Mouse (Mus musculus) megakaryocyte, embryonic 14.5 days (primary cell): ENCODE data around the gene Gnai2. TPM values are rescaled to one million over a fixed set of nuclear protein-coding genes. Genes with fewer than 3 reads are reported as not detected.
A peak's percentile ranks its signal among the peaks of the same experiment; 100 is the strongest.

Experiments used
- H3K27me3 ChIP-seq: replicated peaks from 2 replicates; pipeline ENCODE3; 2012; ENCODE audit warnings: inconsistent platforms
- H3K36me3 ChIP-seq: replicated peaks from 2 replicates; pipeline ENCODE3; 2012; ENCODE audit warnings: low read length, inconsistent platforms, mixed read lengths
- H3K4me1 ChIP-seq: 2 replicates; pipeline ENCODE4 v1.6.1; 2012; ENCODE audit warnings: inconsistent platforms
- H3K4me3 ChIP-seq: replicated peaks from 2 replicates; pipeline ENCODE3; 2012; ENCODE audit warnings: moderate library complexity, mild to moderate bottlenecking, inconsistent platforms
- H3K9me3 ChIP-seq: 2 replicates; pipeline ENCODE4 v1.6.1; 2012; ENCODE audit warnings: inconsistent platforms
- FLI1 ChIP-seq: IDR thresholded peaks from 2 replicates; pipeline ENCODE4 v1.6.1; 2012; ENCODE audit warnings: low read length, inconsistent platforms, mixed read lengths
- GATA1 ChIP-seq: IDR thresholded peaks from 3 replicates; pipeline ENCODE4 v1.6.1; 2012; ENCODE audit warnings: mixed read lengths, low read length, inconsistent platforms, borderline replicate concordance
- polyA plus RNA-seq: library from polyadenylated mRNA; stranded (reverse); fragments of >175 nt; gene quantifications from 2 replicates; pipeline ENCODE4 v1.2.3, GENCODE M21; 2012; ENCODE audit warnings: low replicate concordance; ENCODE audit not compliant: insufficient read depth

The Gnai2 gene
- polyA plus RNA-seq, 1 experiment: 1,886 TPM

DNA sequence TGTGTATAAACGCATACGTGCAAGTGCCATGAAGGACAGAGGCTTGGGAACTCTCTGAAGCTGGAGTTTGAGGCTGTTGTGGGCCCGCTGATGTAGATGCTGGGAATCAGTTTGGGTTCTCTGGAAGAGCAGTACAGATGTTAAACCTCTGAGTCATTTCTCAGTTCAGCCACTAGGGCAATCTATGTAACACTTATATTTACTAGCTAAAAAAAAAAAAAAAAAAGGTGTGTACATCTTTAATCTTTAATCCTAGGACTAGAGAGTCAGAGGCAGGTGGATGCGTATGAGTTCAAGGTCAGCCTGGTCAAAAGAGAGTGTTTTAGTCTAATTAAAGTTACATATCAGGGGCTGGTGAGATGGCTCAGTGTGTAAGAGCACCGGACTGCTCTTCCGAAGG is 11.8 kb upstream of the Gnai2 start:
- TF ChIP-seq GATA1 (no peak), FLI1 (no peak)
- Histone ChIP-seq H3K36me3 (no peaks in the 10 kb centered on the region), H3K4me1 (peaks cover 27% of the 10 kb centered on the region), H3K27me3 (peaks cover 36% of the 10 kb centered on the region), H3K9me3 (no peaks in the 10 kb centered on the region), H3K4me3 (no peak overlapping the region)

DNA sequence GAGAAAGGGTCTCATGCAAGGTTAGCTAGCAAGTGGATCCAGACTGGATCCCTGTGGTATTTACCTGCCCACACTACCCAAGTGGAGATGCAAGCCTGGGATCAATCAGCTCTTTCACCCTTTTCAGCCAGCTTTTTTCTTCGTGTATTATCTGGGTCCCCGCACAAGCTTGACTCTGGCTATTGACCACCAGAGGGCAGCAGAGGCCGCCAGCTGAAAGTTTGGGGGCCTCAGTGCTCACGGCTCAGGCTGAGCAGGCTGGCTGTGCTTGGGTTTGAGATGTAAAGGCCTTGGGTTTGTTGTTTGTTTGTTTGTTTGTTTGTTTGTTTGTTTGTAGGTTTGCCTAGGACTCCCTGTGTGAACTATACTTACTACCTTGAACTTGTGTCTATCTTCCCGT is 10.4 kb upstream of the Gnai2 start:
- no peak for TF ChIP-seq FLI1
- TF ChIP-seq GATA1: no peak

DNA sequence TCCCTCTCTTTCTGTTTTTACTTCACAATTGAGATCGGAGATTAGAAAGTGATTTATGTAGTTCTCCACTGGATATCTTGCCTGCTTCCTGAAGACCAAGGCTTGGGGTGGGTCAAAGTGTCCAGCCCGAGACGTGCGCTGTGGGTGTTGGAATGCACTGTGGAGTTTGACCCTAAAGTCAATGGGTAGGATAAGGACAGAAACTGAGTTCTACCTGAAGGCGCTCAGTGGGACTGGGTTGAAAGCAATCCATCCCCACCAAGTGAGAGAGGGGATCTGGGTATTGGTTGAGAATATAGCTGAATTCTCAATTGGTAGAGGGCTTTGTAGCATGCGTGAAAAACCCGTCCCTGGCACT is 10.0 kb upstream of the Gnai2 start:
- peaks cover 30% of the 10 kb centered on the region for H3K27me3 ChIP-seq
- no peak for TF ChIP-seq GATA1
- TF ChIP-seq FLI1: no peak
- H3K9me3 ChIP-seq: no peaks in the 10 kb centered on the region
- H3K4me3 ChIP-seq: peak overlapping the region; percentile 93
- H3K4me1 ChIP-seq: peaks cover 43% of the 10 kb centered on the region
- no peaks in the 10 kb centered on the region for H3K36me3 ChIP-seq

More for the DNA sequence above, 10.4 kb upstream of the Gnai2 start:
- peak overlapping the region; percentile 93 for H3K4me3 ChIP-seq
- peaks cover 35% of the 10 kb centered on the region for H3K27me3 ChIP-seq
- no peaks in the 10 kb centered on the region for H3K9me3 ChIP-seq
- H3K36me3 ChIP-seq: no peaks in the 10 kb centered on the region
- H3K4me1 ChIP-seq: peaks cover 39% of the 10 kb centered on the region

DNA sequence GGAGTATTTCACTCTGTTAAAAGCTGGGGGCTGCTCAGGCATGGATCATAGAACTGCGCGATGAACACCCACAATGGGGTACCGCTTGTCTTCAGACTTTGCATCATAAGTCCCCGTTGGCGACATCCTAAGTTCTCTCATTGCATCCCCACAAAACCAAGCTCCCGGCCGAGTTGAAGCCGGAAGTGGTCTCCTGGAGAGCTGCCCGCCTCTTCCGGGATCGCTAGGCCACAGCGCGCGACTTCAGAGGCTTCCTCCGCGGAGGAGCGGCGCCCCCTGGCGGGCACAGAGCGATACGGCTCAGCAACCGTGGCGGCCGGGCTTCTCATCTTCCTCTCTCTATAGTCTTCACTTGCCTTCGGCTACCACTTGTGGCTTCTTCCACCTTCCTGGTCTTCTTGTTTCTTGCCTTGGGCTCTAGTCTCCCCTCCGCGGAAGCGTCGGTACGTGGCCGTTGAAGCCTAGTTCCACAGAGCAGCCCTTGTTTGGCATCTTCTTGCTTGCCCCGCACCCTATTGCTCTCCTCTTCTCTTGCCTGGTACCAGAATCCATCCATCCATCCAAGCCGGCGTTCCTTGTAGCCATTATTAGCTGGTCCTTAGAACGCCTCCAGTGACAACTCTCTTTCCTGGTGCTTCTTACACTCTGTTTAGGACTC is 9.5 kb upstream of the Gnai2 start:
- Histone ChIP-seq H3K4me1 (peaks cover 47% of the 10 kb centered on the region), H3K36me3 (no peaks in the 10 kb centered on the region), H3K9me3 (no peaks in the 10 kb centered on the region), H3K27me3 (peaks cover 25% of the 10 kb centered on the region), H3K4me3 (peak overlapping the region; percentile 93)
- TF ChIP-seq GATA1 (no peak), FLI1 (no peak; the same call in 1 of the 2 replicates)

DNA sequence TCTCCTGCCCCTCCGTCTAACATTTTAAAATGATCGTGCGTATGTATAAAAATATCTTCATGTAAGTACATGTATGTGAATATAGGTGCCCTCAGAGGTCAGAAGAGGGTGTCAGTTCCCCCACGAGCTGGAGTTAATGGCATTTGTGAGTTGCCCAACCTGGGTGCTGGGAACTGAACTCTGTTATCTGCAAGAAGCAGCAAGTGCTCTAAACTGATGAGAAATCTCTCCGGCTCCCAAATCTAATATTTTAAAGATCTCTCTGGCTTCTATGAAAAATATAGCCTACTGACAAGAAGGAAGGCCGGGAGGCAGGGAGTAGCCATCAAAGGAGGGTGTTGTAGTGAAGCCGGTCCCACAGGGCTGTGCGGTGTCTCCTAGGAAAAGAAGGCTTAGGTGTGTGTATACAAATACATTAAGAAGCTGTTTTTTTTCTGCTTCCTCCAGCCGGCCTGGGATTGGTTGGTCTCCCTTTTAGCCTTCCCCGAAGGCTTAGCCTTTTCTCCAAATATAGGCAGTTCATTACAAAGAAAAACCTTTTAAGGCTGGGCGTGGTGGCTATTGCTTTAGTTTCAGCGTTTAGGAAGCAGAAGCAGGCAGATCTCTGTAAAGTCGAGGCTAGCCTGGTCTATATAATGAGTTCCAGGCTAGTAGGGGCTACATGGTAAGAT is 8.5 kb upstream of the Gnai2 start:
- H3K9me3 ChIP-seq: no peaks in the 10 kb centered on the region
- no peaks in the 10 kb centered on the region for H3K36me3 ChIP-seq
- peaks cover 22% of the 10 kb centered on the region for H3K27me3 ChIP-seq
- peaks cover 53% of the 10 kb centered on the region for H3K4me1 ChIP-seq
- TF ChIP-seq FLI1 (no peak), GATA1 (no peak)
- H3K4me3 ChIP-seq: peak overlapping the region; percentile 93

DNA sequence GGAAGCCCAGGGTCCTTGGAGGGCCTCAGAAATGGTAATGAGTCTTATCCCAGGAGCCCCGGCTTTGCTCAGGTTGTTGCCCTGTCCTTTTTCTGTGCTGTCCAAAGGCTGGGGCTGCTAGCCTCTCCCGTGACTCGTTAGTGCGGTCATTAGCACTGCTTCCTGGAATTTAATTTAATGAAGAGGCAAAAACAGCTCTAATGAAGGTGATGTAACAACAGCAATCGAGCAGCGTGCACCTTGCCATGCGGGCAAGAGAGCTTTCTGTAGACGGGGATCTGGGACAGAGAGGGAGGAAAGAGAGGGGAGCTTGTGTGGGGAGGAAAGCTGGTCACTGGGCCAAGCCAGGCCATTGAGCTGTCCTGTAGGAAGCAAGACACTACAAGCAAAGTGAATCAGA is 6.5 kb upstream of the Gnai2 start:
- no peaks in the 10 kb centered on the region for H3K36me3 ChIP-seq
- H3K27me3 ChIP-seq: peaks cover 28% of the 10 kb centered on the region
- H3K4me1 ChIP-seq: peaks cover 60% of the 10 kb centered on the region
- H3K4me3 ChIP-seq: no peak overlapping the region
- no peak for TF ChIP-seq GATA1
- no peak for TF ChIP-seq FLI1
- H3K9me3 ChIP-seq: no peaks in the 10 kb centered on the region

DNA sequence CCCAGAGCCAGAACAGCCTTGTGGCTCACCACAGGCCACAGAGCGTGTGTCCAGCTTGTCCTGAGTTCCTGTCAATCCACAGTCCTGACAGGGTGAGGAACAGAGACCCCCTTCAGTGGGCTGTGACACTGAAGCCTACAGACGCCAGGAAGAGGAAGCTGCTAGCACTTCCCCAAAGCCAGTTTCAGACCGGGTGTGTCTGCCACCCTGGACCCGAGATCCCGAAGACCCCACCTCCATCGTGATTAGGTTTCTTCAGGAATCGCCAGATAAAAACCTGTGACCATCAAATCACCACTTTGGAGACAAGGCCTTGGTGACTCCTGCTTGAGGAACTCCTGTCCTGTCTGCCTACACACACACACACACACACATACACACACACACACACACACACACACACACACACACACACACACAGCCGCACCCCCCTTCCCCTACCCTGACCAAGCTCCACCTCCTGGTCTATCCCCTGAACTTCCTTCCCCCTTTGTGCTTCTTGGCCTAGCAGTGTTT is 5.1 kb upstream of the Gnai2 start:
- H3K4me1 ChIP-seq: peaks cover 68% of the 10 kb centered on the region
- H3K27me3 ChIP-seq: peaks cover 25% of the 10 kb centered on the region
- TF ChIP-seq GATA1: no peak
- no peak for TF ChIP-seq FLI1
- H3K9me3 ChIP-seq: no peaks in the 10 kb centered on the region
- peak overlapping the region; percentile 85 for H3K4me3 ChIP-seq
- H3K36me3 ChIP-seq: no peaks in the 10 kb centered on the region

DNA sequence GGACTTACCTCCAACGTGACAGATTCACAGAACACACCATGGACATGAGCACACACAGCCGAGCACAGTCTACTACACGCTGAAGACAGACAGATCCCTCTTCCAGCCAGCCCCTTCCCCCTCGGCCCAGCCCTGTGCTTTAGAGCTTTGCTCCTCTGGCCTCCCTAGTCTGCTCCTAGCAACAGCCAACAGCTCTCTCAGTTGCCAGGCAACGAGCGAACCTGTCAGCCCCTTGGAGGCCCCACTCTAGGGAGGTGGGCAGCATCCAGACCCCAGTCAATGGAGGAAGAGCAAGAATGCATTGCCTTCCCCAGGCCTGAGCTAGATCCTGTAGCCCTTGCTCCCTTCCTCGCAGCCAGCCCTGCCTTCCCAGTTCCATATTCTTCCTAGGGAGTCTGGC is 1.9 kb upstream of the Gnai2 start:
- H3K4me3 ChIP-seq: no peak overlapping the region
- H3K9me3 ChIP-seq: no peaks in the 10 kb centered on the region
- TF ChIP-seq GATA1 (no peak), FLI1 (no peak)
- peaks cover 58% of the 10 kb centered on the region for H3K4me1 ChIP-seq
- H3K27me3 ChIP-seq: peaks cover 24% of the 10 kb centered on the region
- H3K36me3 ChIP-seq: peaks cover 9% of the 10 kb centered on the region

DNA sequence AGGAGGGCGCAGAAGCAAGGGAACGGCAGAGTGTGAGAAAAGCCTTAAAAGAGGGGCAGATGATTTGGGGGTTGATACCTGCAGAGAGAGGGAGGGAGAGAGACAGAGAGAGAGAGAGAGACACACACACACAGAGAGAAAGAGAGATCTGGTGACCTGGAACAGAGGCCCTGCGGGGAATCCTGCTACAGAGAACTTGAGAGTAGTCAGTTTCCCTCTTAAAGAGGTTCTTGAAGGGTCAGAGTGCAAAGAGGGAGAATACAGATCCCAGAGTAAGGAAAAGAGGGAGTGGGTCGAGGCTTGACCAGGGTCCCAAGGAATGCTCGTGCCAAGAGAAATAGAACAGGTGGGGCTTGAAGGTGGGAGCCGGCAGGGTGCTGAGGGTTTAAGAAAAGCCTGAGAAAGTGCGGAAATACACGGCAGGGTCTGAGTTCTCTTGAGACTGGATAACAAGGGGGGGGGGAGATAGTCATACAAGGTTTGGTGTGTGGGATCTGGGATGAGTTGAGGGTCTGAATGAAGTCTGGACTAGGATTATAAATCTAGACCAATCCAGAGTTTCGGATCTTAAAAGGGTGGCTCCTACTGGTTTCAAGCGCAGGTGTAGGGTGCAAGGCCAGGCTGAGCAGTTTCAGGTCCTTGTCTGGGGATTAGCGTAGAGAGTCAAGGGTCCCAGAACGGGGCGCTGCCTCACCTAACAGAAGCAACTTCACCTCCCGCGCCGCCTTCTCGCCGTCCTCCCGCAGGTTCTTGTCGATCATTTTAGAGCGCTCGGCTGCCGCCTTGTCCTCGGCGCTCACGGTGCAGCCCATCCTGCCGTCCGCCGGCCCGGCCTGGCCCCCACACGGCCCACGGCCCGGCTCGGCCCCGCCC is 525 bp downstream of the Gnai2 start:
- TF ChIP-seq GATA1 (no peak), FLI1 (no peak)
- H3K27me3 ChIP-seq: peaks cover 11% of the 10 kb centered on the region
- peaks cover 61% of the 10 kb centered on the region for H3K4me1 ChIP-seq
- H3K36me3 ChIP-seq: peaks cover 31% of the 10 kb centered on the region
- peak overlapping the region; percentile 99 for H3K4me3 ChIP-seq
- no peaks in the 10 kb centered on the region for H3K9me3 ChIP-seq
